Mouse (Mus musculus): Measurements from ENCODE around the gene 2200002D01Rik.

- TF ChIP-seq MAX (IDR thresholded peaks at IDR 0.05; ENCODE audit: low read depth) (no peak), POLR2A (IDR thresholded peaks at IDR 0.05; ENCODE audit: insufficient read length, low read depth) (no peak), USF1 (IDR thresholded peaks at IDR 0.05; ENCODE audit: low read depth) (no peak), MYOD1 (IDR thresholded peaks at IDR 0.05; ENCODE audit: control insufficient read depth in 1 of 3, insufficient read length in 2 of 3, low read depth in 2 of 3) (no peak), TCF12 (IDR thresholded peaks at IDR 0.05; ENCODE audit: insufficient read depth, poor library complexity, severe bottlenecking) (no peak), MYOG (IDR thresholded peaks at IDR 0.05; ENCODE audit: control insufficient read depth in 1 of 3, insufficient read depth in 1 of 3, insufficient read length in 2 of 3, low read depth in 2 of 3) (no peak), SRF (IDR thresholded peaks at IDR 0.05; ENCODE audit: control insufficient read depth, insufficient read length, low read depth) (no peak), POLR2AphosphoS2 (IDR thresholded peaks at IDR 0.05; ENCODE audit: insufficient read length, low read depth) (no peak), E2F4 (IDR thresholded peaks at IDR 0.05; ENCODE audit: insufficient read depth) (no peak), REST (IDR thresholded peaks at IDR 0.05; ENCODE audit: insufficient read depth, insufficient read length) (no peak), CEBPB (IDR thresholded peaks at IDR 0.05; ENCODE audit: insufficient read depth, poor library complexity, severe bottlenecking) (no peak), TCF3 (IDR thresholded peaks at IDR 0.05; ENCODE audit: insufficient read length, low read depth) (no peak)
Observed at GRCm38 (mm10) chr7:29246015-29246414, 2.3 kb downstream of the 2200002D01Rik start.
